Mouse (Mus musculus) embryonic fibroblast, embryonic 13.5 days (primary cell): ENCODE measurements around the gene Pnpo. TPM values are rescaled to one million over a fixed set of nuclear protein-coding genes. Genes with fewer than 3 reads are reported as not detected.

Source experiments
- H3K27ac ChIP-seq: 2 replicates; pipeline ENCODE4 v1.5.1; 2012; ENCODE audit warnings: low read length, control low read depth, inconsistent platforms; ENCODE audit not compliant: insufficient read depth
- H3K4me1 ChIP-seq: 2 replicates; pipeline ENCODE4 v1.6.1; 2011; ENCODE audit warnings: low read length; ENCODE audit not compliant: control insufficient read depth, insufficient read depth
- H3K4me3 ChIP-seq: 2 replicates; pipeline ENCODE4 v1.5.1; 2011; ENCODE audit warnings: mild to moderate bottlenecking, control low read depth, low read length; ENCODE audit not compliant: insufficient read depth
- CTCF ChIP-seq: IDR thresholded peaks from 2 replicates; pipeline ENCODE4 v1.5.1; 2011; ENCODE audit warnings: mild to moderate bottlenecking, control low read depth, low read length, moderate library complexity, borderline replicate concordance; ENCODE audit not compliant: insufficient read depth
- POLR2A ChIP-seq: IDR thresholded peaks from 2 replicates; pipeline ENCODE4 v1.6.1; 2011; ENCODE audit warnings: low read depth, mild to moderate bottlenecking, control low read depth, low read length, moderate library complexity
- polyA plus RNA-seq: library from polyadenylated mRNA; stranded (reverse); fragments of >200 nt; gene quantifications from 2 replicates; pipeline ENCODE4 v1.2.4, GENCODE M21; 2011; ENCODE audit warnings: low read depth; ENCODE audit not compliant: missing spikeins, insufficient read length

Pnpo gene
- polyA plus RNA-seq, 1 experiment = 6.8 TPM

GRCm38 (mm10) chr11:96916044-96916884 is 27.5 kb downstream of the Pnpo start, which contains the start of gene Cdk5rap3:
Gene Cdk5rap3 (minus strand): TSS chr11:96916496.
- Histone ChIP-seq H3K4me3 (peak within 1 kb of the TSS; percentile 82), H3K4me1 (peaks cover 9% of the 10 kb centered on the region), H3K27ac (peak within 1 kb of the TSS; percentile 17; the same call in 1 of the 2 replicates)
- TF ChIP-seq POLR2A (peak; percentile 68), CTCF (peak; percentile 79)

- TF ChIP-seq CTCF = no peak
- no peak for TF ChIP-seq POLR2A
- no peak overlapping the region for H3K27ac ChIP-seq
- no peak overlapping the region for H3K4me3 ChIP-seq
- H3K4me1 ChIP-seq = no peaks in the 10 kb centered on the region
Measured at GRCm38 (mm10) chr11:96912682-96913081, 31.1 kb downstream of the Pnpo start.

- TF ChIP-seq CTCF (peak; percentile 69), POLR2A (no peak)
- H3K4me3 ChIP-seq = no peak overlapping the region
- no peak overlapping the region for H3K27ac ChIP-seq
- no peaks in the 10 kb centered on the region for H3K4me1 ChIP-seq
Measured at GRCm38 (mm10) chr11:96910003-96910402, 33.8 kb downstream of the Pnpo start.

GRCm38 (mm10) chr11:96908594-96908993 is 35.2 kb downstream of the Pnpo start:
- no peaks in the 10 kb centered on the region for H3K4me1 ChIP-seq
- no peak overlapping the region for H3K4me3 ChIP-seq
- H3K27ac ChIP-seq = no peak overlapping the region
- TF ChIP-seq CTCF = no peak
- no peak for TF ChIP-seq POLR2A

GRCm38 (mm10) chr11:96906431-96907161 is 37.2 kb downstream of the Pnpo start:
- no peak overlapping the region for H3K27ac ChIP-seq
- H3K4me1 ChIP-seq = 0 out of 2 replicates have a peak, but pooled peaks cover 2% of the 10 kb centered on the region
- no peak overlapping the region for H3K4me3 ChIP-seq
- TF ChIP-seq POLR2A (no peak), CTCF (no peak)

- H3K4me3 ChIP-seq = no peak overlapping the region
- no peak overlapping the region for H3K27ac ChIP-seq
- no peak for TF ChIP-seq POLR2A
- no peak for TF ChIP-seq CTCF
- H3K4me1 ChIP-seq = 0 out of 2 replicates have a peak, but pooled peaks cover 2% of the 10 kb centered on the region
Measured at GRCm38 (mm10) chr11:96902639-96903635, 40.8 kb downstream of the Pnpo start.

- Histone ChIP-seq H3K4me3 (no peak overlapping the region), H3K4me1 (peaks cover 4% of the 10 kb centered on the region; the same call in 1 of the 2 replicates), H3K27ac (no peak overlapping the region)
- TF ChIP-seq POLR2A (no peak), CTCF (no peak)
Measured at GRCm38 (mm10) chr11:96901332-96901731, 42.5 kb downstream of the Pnpo start.

- Histone ChIP-seq H3K4me3 (no peak overlapping the region), H3K27ac (no peak overlapping the region), H3K4me1 (peaks cover 8% of the 10 kb centered on the region; the same call in 1 of the 2 replicates)
- TF ChIP-seq POLR2A = no peak
- TF ChIP-seq CTCF = no peak
Measured at GRCm38 (mm10) chr11:96899449-96900306, 44.1 kb downstream of the Pnpo start.
